Mouse (Mus musculus): Measurements from ENCODE around the gene Ogfrl1.

DNA sequence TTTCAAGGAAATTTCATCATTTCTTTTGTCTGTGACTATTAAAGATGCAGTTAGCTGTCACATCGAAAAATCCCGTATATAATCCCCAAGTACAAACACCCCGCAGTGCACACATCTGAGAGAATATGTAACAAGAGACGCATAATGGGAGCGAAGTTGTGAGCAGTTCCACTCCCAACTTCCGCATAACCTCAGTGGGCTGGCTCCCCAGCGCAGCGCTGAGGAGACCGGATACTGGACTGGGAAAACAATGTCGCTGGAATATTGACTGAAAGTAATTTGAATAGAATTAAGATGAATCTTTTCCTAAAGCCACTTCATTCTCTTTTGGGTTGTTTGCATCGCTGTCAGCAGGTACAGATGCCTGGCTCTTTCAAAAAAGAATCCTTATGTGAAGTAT lies 74.3 kb downstream of the Ogfrl1 start:
- TF ChIP-seq CTCF (IDR thresholded peaks at IDR 0.05; ENCODE audit: borderline replicate concordance, insufficient read depth, low read depth, low read length): no peak
- TF ChIP-seq POLR2A (IDR thresholded peaks at IDR 0.05; ENCODE audit: borderline replicate concordance, insufficient read depth, low read length): no peak

Measured in cerebellum, adult 2 months (tissue).